Mouse (Mus musculus): ENCODE data around the gene Mki67. TPM values are rescaled to one million over a fixed set of nuclear protein-coding genes. Genes with fewer than 3 reads are reported as not detected.

Gene Mki67
- total and polyA plus RNA-seq, 3 experiments = 88.6 to 401 (median 271) TPM

- Histone ChIP-seq H3K36me3 (ENCODE audit: control insufficient read depth in 1 of 2, insufficient read depth in 2 of 2, low read length in 2 of 2) (no peaks in the 10 kb centered on the region), H3K27me3 (ENCODE audit: control insufficient read depth in 1 of 2, insufficient read depth in 2 of 2, low read length in 2 of 2) (no peaks in the 10 kb centered on the region), H3K4me3 (ENCODE audit: control insufficient read depth in 1 of 2, insufficient read depth in 1 of 2, low read depth in 2 of 2, low read length in 2 of 2) (no peak overlapping the region), H3K9me3 (replicated peaks; ENCODE audit: insufficient read depth, low read length) (no peaks in the 10 kb centered on the region), H3K79me2 (ENCODE audit: control insufficient read depth, insufficient read depth, low read length, poor library complexity) (no peaks in the 10 kb centered on the region), H3K27ac (ENCODE audit: control insufficient read depth, low read depth, low read length) (no peak overlapping the region), H3K4me1 (ENCODE audit: control insufficient read depth in 1 of 2, insufficient read depth in 2 of 2, low read length in 2 of 2) (no peaks in the 10 kb centered on the region), H3K9ac (ENCODE audit: control insufficient read depth, low read depth, low read length, poor library complexity, severe bottlenecking) (no peak overlapping the region)
- TF ChIP-seq E2F4 (IDR thresholded peaks at IDR 0.05; ENCODE audit: borderline replicate concordance, low read depth, low read length) (no peak), MYC (IDR thresholded peaks at IDR 0.05; ENCODE audit: low read depth, low read length) (no peak), POLR2AphosphoS5 (IDR thresholded peaks at IDR 0.05; ENCODE audit: borderline replicate concordance, low read depth, low read length) (no peak), KAT2A (conservative IDR thresholded peaks at IDR 0.05; ENCODE audit: low read depth, low read length) (no peak), MAZ (IDR thresholded peaks at IDR 0.05; ENCODE audit: low read depth, low read length) (no peak), NELFE (IDR thresholded peaks at IDR 0.05; ENCODE audit: low read depth, low read length) (no peak), MEF2A (IDR thresholded peaks at IDR 0.05; ENCODE audit: extremely low read depth, insufficient replicate concordance, low read depth, low read length, poor library complexity, severe bottlenecking) (no peak), GABPA (IDR thresholded peaks at IDR 0.05; ENCODE audit: low read depth, low read length) (no peak), CHD2 (IDR thresholded peaks at IDR 0.05; ENCODE audit: low read length) (no peak), JUND (IDR thresholded peaks at IDR 0.05; ENCODE audit: low read depth, low read length) (no peak), RCOR1 (IDR thresholded peaks at IDR 0.05; ENCODE audit: low read depth, low read length) (no peak), SMC3 (IDR thresholded peaks at IDR 0.05; ENCODE audit: low read depth, low read length) (no peak), POLR2A (IDR thresholded peaks at IDR 0.05; ENCODE audit: control insufficient read depth in 1 of 2, insufficient read depth in 1 of 2, low read depth in 1 of 2, low read length in 2 of 2, poor library complexity in 1 of 2) (no peak), CTCF (IDR thresholded peaks at IDR 0.05 in 2 of 3, conservative IDR thresholded peaks at IDR 0.05 in 1 of 3; ENCODE audit: control insufficient read depth in 1 of 3, insufficient read depth in 1 of 3, low read depth in 2 of 3, low read length in 3 of 3, poor library complexity in 1 of 3, severe bottlenecking in 1 of 3) (no peak)
- DNase-seq (ENCODE audit: low read depth, low spot score) = no peak
Measured at GRCm38 (mm10) chr7:135673576-135673975, 42.6 kb downstream of the Mki67 start.

GRCm38 (mm10) chr7:135668852-135669739 lies 47.1 kb downstream of the Mki67 start:
- no peak overlapping the region for H3K27ac ChIP-seq (ENCODE audit: control insufficient read depth, low read depth, low read length)
- H3K9me3 ChIP-seq (replicated peaks; ENCODE audit: insufficient read depth, low read length) = no peaks in the 10 kb centered on the region
- H3K4me1 ChIP-seq (ENCODE audit: control insufficient read depth in 1 of 2, insufficient read depth in 2 of 2, low read length in 2 of 2) = no peaks in the 10 kb centered on the region
- no peak overlapping the region for H3K4me3 ChIP-seq (ENCODE audit: control insufficient read depth in 1 of 2, insufficient read depth in 1 of 2, low read depth in 2 of 2, low read length in 2 of 2)
- TF ChIP-seq SIN3A (IDR thresholded peaks at IDR 0.05; ENCODE audit: low read length) = 0 out of 2 replicates have a peak, but pooled peaks have one; percentile 32
- TF ChIP-seq CTCF (IDR thresholded peaks at IDR 0.05 in 2 of 3, conservative IDR thresholded peaks at IDR 0.05 in 1 of 3; ENCODE audit: control insufficient read depth in 1 of 3, insufficient read depth in 1 of 3, low read depth in 2 of 3, low read length in 3 of 3, poor library complexity in 1 of 3, severe bottlenecking in 1 of 3) = peak; percentile 52 to 90 (median 79)
- no peak for TF ChIP-seq TAL1 (IDR thresholded peaks at IDR 0.05; ENCODE audit: low read length)
- no peak for TF ChIP-seq E2F4 (IDR thresholded peaks at IDR 0.05; ENCODE audit: borderline replicate concordance, low read depth, low read length)
- no peak for TF ChIP-seq NELFE (IDR thresholded peaks at IDR 0.05; ENCODE audit: low read depth, low read length)
- TF ChIP-seq RAD21 (IDR thresholded peaks at IDR 0.05; ENCODE audit: low read depth, low read length) = peak; percentile 83
- no peak for TF ChIP-seq CHD1 (IDR thresholded peaks at IDR 0.05; ENCODE audit: low read depth, low read length)
- TF ChIP-seq GABPA (IDR thresholded peaks at IDR 0.05; ENCODE audit: low read depth, low read length) = no peak
- TF ChIP-seq ZC3H11A (IDR thresholded peaks at IDR 0.05; ENCODE audit: low read depth, low read length) = peak; percentile 75
- 0 out of 2 replicates have a peak, but pooled peaks have one; percentile 39 for TF ChIP-seq MAZ (IDR thresholded peaks at IDR 0.05; ENCODE audit: low read depth, low read length)
- peak; percentile 78 for TF ChIP-seq SMC3 (IDR thresholded peaks at IDR 0.05; ENCODE audit: low read depth, low read length)
- H3K27me3 ChIP-seq (ENCODE audit: control insufficient read depth in 1 of 2, insufficient read depth in 2 of 2, low read length in 2 of 2) = no peaks in the 10 kb centered on the region
- no peaks in the 10 kb centered on the region for H3K36me3 ChIP-seq (ENCODE audit: control insufficient read depth in 1 of 2, insufficient read depth in 2 of 2, low read length in 2 of 2)
- H3K9ac ChIP-seq (ENCODE audit: control insufficient read depth, low read depth, low read length, poor library complexity, severe bottlenecking) = no peak overlapping the region
- no peaks in the 10 kb centered on the region for H3K79me2 ChIP-seq (ENCODE audit: control insufficient read depth, insufficient read depth, low read length, poor library complexity)
- DNase-seq (ENCODE audit: low read depth, low spot score) = peak; percentile 82

Measured in MEL (cell line).